Mouse (Mus musculus) embryonic facial prominence, embryonic 14.5 days (tissue): ENCODE results near the gene Zfpm1. TPM values are rescaled to one million over a fixed set of nuclear protein-coding genes. Genes with fewer than 3 reads are reported as not detected.

ENCODE experiments used
- ATAC-seq: fragments of 200-750 bp; cut with Nextera tagmentation; 2 replicates; pipeline ENCODE4 v1.8.0; 2017; ENCODE audit warnings: low read depth, moderate number of reproducible peaks, moderate TSS enrichment
- DNase-seq: peaks from one replicate; pipeline ENCODE4 v3.0.0-alpha.2; 2015; ENCODE audit warnings: low spot score
- H3K27ac ChIP-seq: fragments of 300-500 bp; sonication (generic); replicated peaks from 2 replicates; pipeline ENCODE4 v1.5.1; 2014; ENCODE audit warnings: low read depth, mild to moderate bottlenecking, low read length, moderate library complexity
- H3K27me3 ChIP-seq: fragments of 300-500 bp; sonication (generic); replicated peaks from 2 replicates; pipeline ENCODE4 v1.6.1; 2014; ENCODE audit warnings: low read length; ENCODE audit not compliant: control insufficient read depth, insufficient read depth
- H3K36me3 ChIP-seq: fragments of 300-500 bp; sonication (generic); 2 replicates; pipeline ENCODE4 v1.6.1; 2014; ENCODE audit warnings: low read length, mixed read lengths; ENCODE audit not compliant: control insufficient read depth, insufficient read depth
- H3K4me1 ChIP-seq: fragments of 300-500 bp; sonication (generic); 2 replicates; pipeline ENCODE4 v1.6.1; 2014; ENCODE audit warnings: antibody characterized with exemption, low read length; ENCODE audit not compliant: control insufficient read depth, insufficient read depth
- H3K4me2 ChIP-seq: fragments of 300-500 bp; sonication (generic); 2 replicates; pipeline ENCODE4 v1.6.1; 2014; ENCODE audit warnings: low read depth, mild to moderate bottlenecking, low read length, moderate library complexity, mixed read lengths
- H3K4me3 ChIP-seq: fragments of 300-500 bp; sonication (generic); 2 replicates; pipeline ENCODE4 v1.5.1; 2014; ENCODE audit warnings: low read depth, mild to moderate bottlenecking, low read length
- H3K9ac ChIP-seq: fragments of 300-500 bp; sonication (generic); 2 replicates; pipeline ENCODE4 v1.6.1; 2014; ENCODE audit warnings: low read depth, mild to moderate bottlenecking, low read length, moderate library complexity, mixed read lengths
- H3K9me3 ChIP-seq: fragments of 300-500 bp; sonication (generic); 2 replicates; pipeline ENCODE4 v1.6.1; 2016; ENCODE audit warnings: low read length; ENCODE audit not compliant: control insufficient read depth
- WGBS: fragments of 180-500 bp; shearing (Covaris S2); extraction: QIAGEN DNeasy Blood & Tissue Kit; methylation state at CpG from one replicate; pipeline ENCODE4 v1.1.7; 2014; 5-methylcytosine and 5-hydroxymethylcytosine counted together
- polyA plus RNA-seq: library from polyadenylated mRNA; unstranded; fragments of >200 nt; fragmentation: Nextera tagmentation; extraction: Ambion mirVana; gene quantifications from 2 replicates; pipeline ENCODE4 v1.2.1, GENCODE M21; 2014

Zfpm1 gene
- polyA plus RNA-seq, 1 experiment from 2014 or later: 1.7 TPM

GRCm38 (mm10) chr8:122355642-122356606 lies 74.0 kb downstream of the Zfpm1 start:
- DNase-seq (peak; percentile 48), ATAC-seq (peak; percentile 37; the same call in 1 of the 2 replicates)
- 65% methylated on average over 9 of the region's 9 CpGs for WGBS
- Histone ChIP-seq H3K4me2 (no peak overlapping the region), H3K4me1 (no peaks in the 10 kb centered on the region), H3K27ac (no peak overlapping the region), H3K36me3 (no peaks in the 10 kb centered on the region), H3K9ac (no peak overlapping the region), H3K4me3 (no peak overlapping the region), H3K9me3 (no peaks in the 10 kb centered on the region), H3K27me3 (0 out of 2 replicates have a peak, but pooled peaks cover 2% of the 10 kb centered on the region)

- Histone ChIP-seq H3K36me3 (no peaks in the 10 kb centered on the region), H3K4me2 (no peak overlapping the region), H3K27ac (no peak overlapping the region), H3K4me3 (no peak overlapping the region), H3K27me3 (0 out of 2 replicates have a peak, but pooled peaks cover 2% of the 10 kb centered on the region), H3K9me3 (no peaks in the 10 kb centered on the region), H3K9ac (no peak overlapping the region), H3K4me1 (peaks cover 6% of the 10 kb centered on the region; the same call in 1 of the 2 replicates)
- WGBS: 65% methylated on average over 11 of the region's 11 CpGs
- ATAC-seq: no peak
- DNase-seq: no peak
Measured at GRCm38 (mm10) chr8:122357202-122357601, 75.3 kb downstream of the Zfpm1 start.

GRCm38 (mm10) chr8:122357641-122358040 lies 75.7 kb downstream of the Zfpm1 start:
- H3K4me2 ChIP-seq: no peak overlapping the region
- H3K4me3 ChIP-seq: no peak overlapping the region
- H3K4me1 ChIP-seq: peaks cover 6% of the 10 kb centered on the region; the same call in 1 of the 2 replicates
- H3K27me3 ChIP-seq: 0 out of 2 replicates have a peak, but pooled peaks cover 2% of the 10 kb centered on the region
- H3K9ac ChIP-seq: no peak overlapping the region
- no peak for ATAC-seq
- no peak overlapping the region for H3K27ac ChIP-seq
- no peaks in the 10 kb centered on the region for H3K9me3 ChIP-seq
- no peaks in the 10 kb centered on the region for H3K36me3 ChIP-seq
- 85% methylated on average over 5 of the region's 5 CpGs for WGBS
- DNase-seq: no peak

- no peak for DNase-seq
- Histone ChIP-seq H3K9ac (no peak overlapping the region), H3K36me3 (no peaks in the 10 kb centered on the region), H3K4me1 (peaks cover 6% of the 10 kb centered on the region; the same call in 1 of the 2 replicates), H3K4me2 (no peak overlapping the region), H3K27me3 (0 out of 2 replicates have a peak, but pooled peaks cover 2% of the 10 kb centered on the region), H3K4me3 (no peak overlapping the region), H3K9me3 (no peaks in the 10 kb centered on the region), H3K27ac (no peak overlapping the region)
- 73% methylated on average over 15 of the region's 15 CpGs for WGBS
- ATAC-seq: no peak
Measured at GRCm38 (mm10) chr8:122359111-122359775, 77.3 kb downstream of the Zfpm1 start.

DNA sequence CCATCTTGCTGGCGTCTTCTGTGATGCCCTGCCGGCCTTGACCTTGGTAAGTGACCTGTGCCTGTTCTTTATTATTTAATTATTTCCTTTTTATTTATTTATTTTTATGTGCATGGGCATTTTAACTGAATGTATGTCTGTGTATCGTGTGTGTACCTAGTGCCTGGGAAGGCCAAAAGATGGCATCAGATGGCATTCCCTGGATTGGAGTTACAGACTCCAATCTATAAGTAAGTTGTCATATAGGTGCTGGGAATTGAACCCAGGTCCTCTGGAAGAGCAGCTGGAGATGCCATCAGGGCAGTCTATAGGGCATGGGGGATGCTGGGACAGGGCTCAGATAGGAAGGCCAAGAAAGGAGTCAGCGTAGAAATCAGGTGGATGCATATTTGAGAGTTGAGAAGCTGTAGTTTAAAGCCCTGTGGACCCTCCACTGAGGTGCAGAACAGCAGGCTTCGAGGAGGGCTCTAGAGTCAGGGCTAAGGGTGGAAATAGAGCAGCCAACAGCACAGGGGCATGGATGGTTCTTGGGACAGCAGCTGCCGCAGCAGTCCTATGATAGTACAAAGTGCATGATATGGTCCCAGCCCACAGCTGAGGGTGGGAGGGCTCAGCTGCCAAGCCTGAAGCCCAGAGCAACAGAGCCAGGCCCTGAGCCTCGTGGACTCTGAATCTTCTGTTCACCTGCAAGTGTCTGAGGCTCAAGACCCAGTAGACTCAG lies 78.9 kb downstream of the Zfpm1 start, which contains the start of gene Trhr2:
Gene Trhr2 (minus strand): TSS at position 51 of the 721 bp plus-strand sequence.
- Histone ChIP-seq H3K9me3 (no peaks in the 10 kb centered on the region), H3K4me3 (no peak within 1 kb of the TSS), H3K9ac (0 out of 2 replicates have a peak within 1 kb of the TSS, but pooled peaks have one; percentile 8), H3K27me3 (0 out of 2 replicates have a peak, but pooled peaks cover 2% of the 10 kb centered on the region), H3K4me2 (no peak within 1 kb of the TSS), H3K27ac (no peak within 1 kb of the TSS), H3K36me3 (no peaks in the 10 kb centered on the region), H3K4me1 (peaks cover 6% of the 10 kb centered on the region; the same call in 1 of the 2 replicates)
- WGBS: 79% methylated on average over 7 of the region's 7 CpGs
- no peak for DNase-seq
- no peak for ATAC-seq

DNA sequence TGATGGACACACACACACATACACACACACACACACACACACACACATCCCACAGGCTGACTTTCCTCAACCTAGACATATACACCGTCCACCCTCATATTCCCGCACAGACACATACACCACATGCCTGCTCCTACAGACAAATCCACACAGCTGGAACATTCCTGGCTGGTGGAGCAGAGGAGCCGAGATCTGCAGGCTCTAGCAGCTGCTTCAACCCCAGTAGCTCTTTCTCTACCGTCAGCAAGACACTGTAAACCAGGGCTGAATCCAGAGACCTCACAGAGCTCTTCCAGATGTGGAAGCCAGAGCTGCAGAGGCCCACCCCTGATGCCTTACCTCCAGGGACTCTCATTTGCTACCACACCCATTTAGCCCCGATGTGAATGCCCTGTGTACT lies 80.3 kb downstream of the Zfpm1 start:
- WGBS: 25% methylated on average over 5 of the region's 5 CpGs
- Histone ChIP-seq H3K36me3 (no peaks in the 10 kb centered on the region), H3K4me2 (peak overlapping the region; percentile 18; the same call in 1 of the 2 replicates), H3K9me3 (no peaks in the 10 kb centered on the region), H3K27ac (peak overlapping the region; percentile 13; the same call in 1 of the 2 replicates), H3K4me3 (no peak overlapping the region), H3K9ac (no peak overlapping the region), H3K27me3 (0 out of 2 replicates have a peak, but pooled peaks cover 2% of the 10 kb centered on the region), H3K4me1 (peaks cover 6% of the 10 kb centered on the region; the same call in 1 of the 2 replicates)
- DNase-seq (peak; percentile 72), ATAC-seq (peak; percentile 87; the same call in 1 of the 2 replicates)

- Histone ChIP-seq H3K4me3 (no peak overlapping the region), H3K9me3 (no peaks in the 10 kb centered on the region), H3K36me3 (no peaks in the 10 kb centered on the region), H3K4me1 (peaks cover 6% of the 10 kb centered on the region; the same call in 1 of the 2 replicates), H3K9ac (no peak overlapping the region), H3K27ac (no peak overlapping the region), H3K4me2 (no peak overlapping the region), H3K27me3 (no peaks in the 10 kb centered on the region)
- WGBS: 12% methylated on average over 6 of the region's 8 CpGs
- DNase-seq: no peak
- 0 out of 2 replicates have a peak, but pooled peaks have one; percentile 19 for ATAC-seq
Measured at GRCm38 (mm10) chr8:122362967-122363366, 81.0 kb downstream of the Zfpm1 start.

DNA sequence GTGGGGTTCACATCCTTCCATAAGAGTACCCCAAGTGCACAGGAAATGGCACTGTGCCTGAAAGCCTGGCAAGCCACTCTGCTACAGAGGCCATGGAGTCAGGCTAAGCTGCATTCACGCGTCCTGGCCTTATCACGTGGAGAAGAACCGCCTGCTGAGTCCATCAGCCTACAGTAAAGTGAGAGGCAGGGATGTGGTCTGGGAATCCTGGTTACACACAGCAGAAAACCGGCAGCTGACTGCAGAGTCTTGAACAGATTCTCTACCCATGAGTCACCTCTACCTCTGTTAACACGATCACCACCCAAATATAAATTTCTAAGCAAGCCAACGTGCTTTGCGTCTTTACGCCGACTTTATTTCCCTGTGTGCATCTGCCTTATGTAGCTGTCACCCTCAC lies 86.6 kb downstream of the Zfpm1 start:
- 66% methylated on average over 10 of the region's 10 CpGs for WGBS
- Histone ChIP-seq H3K9me3 (no peaks in the 10 kb centered on the region), H3K27ac (no peak overlapping the region), H3K9ac (no peak overlapping the region), H3K36me3 (no peaks in the 10 kb centered on the region), H3K4me2 (no peak overlapping the region), H3K4me3 (no peak overlapping the region), H3K4me1 (no peaks in the 10 kb centered on the region), H3K27me3 (no peaks in the 10 kb centered on the region)
- DNase-seq (no peak), ATAC-seq (no peak)
